Mouse (Mus musculus) ES-E14 (cell line): ENCODE data around the gene Zp2.

Experiments
- CHD2 ChIP-seq: IDR thresholded peaks from 2 replicates; pipeline ENCODE4 v1.6.1; 2014; ENCODE audit warnings: mild to moderate bottlenecking, low read depth, low read length, inconsistent platforms
- HCFC1 ChIP-seq: IDR thresholded peaks from 2 replicates; pipeline ENCODE4 v1.6.1; 2012; ENCODE audit warnings: low read length, inconsistent platforms, borderline replicate concordance; ENCODE audit not compliant: insufficient read depth
- MAFK ChIP-seq: IDR thresholded peaks from 2 replicates; pipeline ENCODE4 v1.6.1; 2014; ENCODE audit warnings: mild to moderate bottlenecking, low read depth, low read length, inconsistent platforms; ENCODE audit not compliant: insufficient read depth
- ZC3H11A ChIP-seq: IDR thresholded peaks from 2 replicates; pipeline ENCODE4 v1.6.1; 2012; ENCODE audit warnings: low read depth, mild to moderate bottlenecking, inconsistent platforms, low read length, borderline replicate concordance

GRCm38 (mm10) chr7:120150898-120151297, 5.8 kb upstream of the Zp2 start:
- TF ChIP-seq MAFK (no peak), ZC3H11A (no peak), HCFC1 (no peak), CHD2 (no peak)
